Mouse (Mus musculus) lung, embryonic 16.5 days (tissue): ENCODE measurements at regions not wholly inside any gene's neighbourhood (a gene's known extent, or its start where the extent isn't known, plus 50 kb on each side); places are given as distances from the start of the nearest gene placed in this dataset.

ENCODE experiments used
- ATAC-seq: fragments of 200-750 bp; cut with Nextera tagmentation; 2 replicates; pipeline ENCODE4 v1.8.0; 2017; ENCODE audit warnings: low read depth, mild to moderate bottlenecking, moderate library complexity
- H3K27ac ChIP-seq: fragments of 300-500 bp; sonication (generic); 2 replicates; pipeline ENCODE4 v1.5.1; 2014; ENCODE audit warnings: mild to moderate bottlenecking, control low read depth, low read length
- H3K27me3 ChIP-seq: fragments of 300-500 bp; sonication (generic); 2 replicates; pipeline ENCODE4 v1.6.1; 2014; ENCODE audit warnings: low read depth, low read length, mixed read lengths; ENCODE audit not compliant: control insufficient read depth, insufficient read depth
- H3K36me3 ChIP-seq: fragments of 300-500 bp; sonication (generic); 2 replicates; pipeline ENCODE4 v1.6.1; 2014; ENCODE audit warnings: low read length; ENCODE audit not compliant: control insufficient read depth, insufficient read depth
- H3K4me1 ChIP-seq: fragments of 300-500 bp; sonication (generic); replicated peaks from 2 replicates; pipeline ENCODE4 v1.6.1; 2014; ENCODE audit warnings: low read length, mixed read lengths; ENCODE audit not compliant: control insufficient read depth, insufficient read depth
- H3K4me2 ChIP-seq: fragments of 300-500 bp; sonication (generic); 2 replicates; pipeline ENCODE4 v1.6.1; 2014; ENCODE audit warnings: low read depth, low read length, control low read depth
- H3K4me3 ChIP-seq: fragments of 300-500 bp; sonication (generic); 2 replicates; pipeline ENCODE4 v1.5.1; 2014; ENCODE audit warnings: mild to moderate bottlenecking, low read length, control low read depth
- H3K9ac ChIP-seq: fragments of 300-500 bp; sonication (generic); 2 replicates; pipeline ENCODE4 v1.6.1; 2014; ENCODE audit warnings: low read length, control low read depth
- H3K9me3 ChIP-seq: fragments of 300-500 bp; sonication (generic); 2 replicates; pipeline ENCODE4 v1.6.1; 2016; ENCODE audit warnings: low read length; ENCODE audit not compliant: control insufficient read depth
- WGBS: fragments of 180-500 bp; shearing (Covaris S2); extraction: QIAGEN DNeasy Blood & Tissue Kit; methylation state at CpG from one replicate; pipeline ENCODE4 v1.1.7; 2014; 5-methylcytosine and 5-hydroxymethylcytosine counted together

DNA sequence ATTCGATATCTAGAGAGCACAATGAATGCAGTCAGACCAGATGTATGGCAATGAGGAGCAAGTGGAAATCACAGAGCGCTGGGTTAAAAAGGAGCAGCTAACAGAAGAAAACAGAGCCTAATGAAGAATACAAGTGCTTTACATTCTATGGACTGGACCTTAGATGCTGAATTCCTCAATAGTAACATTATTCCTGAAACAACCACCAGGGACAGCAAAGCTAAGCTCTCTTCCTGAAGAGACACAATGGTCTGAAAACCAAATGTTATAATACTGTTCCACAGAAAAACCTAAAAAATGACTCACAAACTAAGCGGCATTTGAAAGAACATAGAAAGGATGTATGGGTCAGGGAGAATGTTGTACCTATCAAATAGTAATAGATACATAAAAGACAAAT is 430.1 kb downstream of the Mdfic start:
- no peaks in the 10 kb centered on the region for H3K36me3 ChIP-seq
- ATAC-seq, result no peak
- H3K9me3 ChIP-seq, result no peaks in the 10 kb centered on the region
- no peaks in the 10 kb centered on the region for H3K27me3 ChIP-seq
- H3K4me1 ChIP-seq, result no peaks in the 10 kb centered on the region
- no peak overlapping the region for H3K27ac ChIP-seq
- 86% methylated on average over 3 of the region's 3 CpGs for WGBS
- H3K4me2 ChIP-seq, result no peak overlapping the region
- no peak overlapping the region for H3K4me3 ChIP-seq
- H3K9ac ChIP-seq, result no peak overlapping the region

DNA sequence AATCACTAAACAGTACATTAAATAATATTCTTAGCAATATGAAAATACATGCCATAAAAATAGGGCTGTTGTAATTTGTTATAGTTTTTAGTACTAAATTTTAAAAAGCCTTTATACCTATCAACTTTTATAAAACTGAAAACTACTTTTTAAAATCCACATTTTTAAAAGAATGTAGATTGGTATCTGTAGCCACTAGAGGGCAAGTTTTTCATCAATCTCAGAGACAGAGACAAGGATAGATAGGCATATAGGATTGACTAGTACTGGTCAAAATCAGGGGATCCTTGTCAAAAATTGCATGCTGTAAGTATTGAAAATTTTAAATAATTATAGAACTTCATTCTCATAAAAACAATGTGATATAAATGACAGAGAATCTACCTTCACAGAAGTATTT is 431.0 kb downstream of the Mdfic start:
- no peak overlapping the region for H3K27ac ChIP-seq
- ATAC-seq, result no peak
- no peak overlapping the region for H3K9ac ChIP-seq
- H3K27me3 ChIP-seq, result no peaks in the 10 kb centered on the region
- no peaks in the 10 kb centered on the region for H3K9me3 ChIP-seq
- H3K4me3 ChIP-seq, result no peak overlapping the region
- no peaks in the 10 kb centered on the region for H3K36me3 ChIP-seq
- no peaks in the 10 kb centered on the region for H3K4me1 ChIP-seq
- no peak overlapping the region for H3K4me2 ChIP-seq

GRCm38 (mm10) chr6:16152691-16153090 is 432.2 kb downstream of the Mdfic start:
- Histone ChIP-seq H3K36me3 (no peaks in the 10 kb centered on the region), H3K4me2 (no peak overlapping the region), H3K9me3 (no peaks in the 10 kb centered on the region), H3K4me1 (no peaks in the 10 kb centered on the region), H3K9ac (no peak overlapping the region), H3K27ac (no peak overlapping the region), H3K27me3 (no peaks in the 10 kb centered on the region), H3K4me3 (no peak overlapping the region)
- peak; percentile 95 for ATAC-seq
- WGBS, result 20% methylated on average over 6 of the region's 6 CpGs

- WGBS, result 88% methylated on average over 2 of the region's 2 CpGs
- Histone ChIP-seq H3K4me3 (no peak overlapping the region), H3K27ac (no peak overlapping the region), H3K9me3 (no peaks in the 10 kb centered on the region), H3K4me2 (no peak overlapping the region), H3K9ac (no peak overlapping the region), H3K27me3 (no peaks in the 10 kb centered on the region), H3K36me3 (no peaks in the 10 kb centered on the region), H3K4me1 (no peaks in the 10 kb centered on the region)
- ATAC-seq, result no peak
Observed at GRCm38 (mm10) chr6:16165012-16165411, 444.6 kb downstream of the Mdfic start.

DNA sequence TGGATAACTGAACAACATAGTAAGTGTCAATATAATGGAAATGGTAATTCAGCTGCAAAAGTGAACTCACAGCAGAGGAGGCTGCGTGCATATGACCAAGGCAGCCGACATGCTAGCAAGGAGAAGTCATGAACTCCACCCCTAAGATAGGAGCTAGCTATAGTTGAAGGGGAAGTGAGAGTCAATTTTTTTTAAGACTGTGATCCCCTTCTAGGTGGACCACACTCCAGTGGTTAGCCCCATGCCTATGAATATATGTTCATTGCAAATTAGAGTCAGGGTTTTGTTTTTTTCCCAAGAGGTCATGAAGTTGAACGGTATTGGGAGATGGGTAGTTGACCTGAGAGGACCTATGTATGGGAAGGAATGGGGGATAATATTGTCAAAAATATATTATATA is 451.4 kb downstream of the Mdfic start:
- no peak overlapping the region for H3K9ac ChIP-seq
- WGBS, result 85% methylated on average over 3 of the region's 3 CpGs
- no peak overlapping the region for H3K4me2 ChIP-seq
- H3K27me3 ChIP-seq, result no peaks in the 10 kb centered on the region
- no peak for ATAC-seq
- H3K27ac ChIP-seq, result no peak overlapping the region
- H3K36me3 ChIP-seq, result no peaks in the 10 kb centered on the region
- no peaks in the 10 kb centered on the region for H3K4me1 ChIP-seq
- H3K4me3 ChIP-seq, result no peak overlapping the region
- H3K9me3 ChIP-seq, result no peaks in the 10 kb centered on the region

- no peaks in the 10 kb centered on the region for H3K27me3 ChIP-seq
- H3K9me3 ChIP-seq, result no peaks in the 10 kb centered on the region
- no peak for ATAC-seq
- no peak overlapping the region for H3K9ac ChIP-seq
- no peak overlapping the region for H3K4me2 ChIP-seq
- WGBS, result 21% methylated on average over 5 of the region's 5 CpGs
- H3K27ac ChIP-seq, result no peak overlapping the region
- no peaks in the 10 kb centered on the region for H3K36me3 ChIP-seq
- H3K4me1 ChIP-seq, result no peaks in the 10 kb centered on the region
- H3K4me3 ChIP-seq, result no peak overlapping the region
Observed at GRCm38 (mm10) chr6:16177313-16177712, 456.9 kb downstream of the Mdfic start.

- H3K36me3 ChIP-seq, result no peaks in the 10 kb centered on the region
- H3K4me2 ChIP-seq, result no peak overlapping the region
- peak; percentile 68 for ATAC-seq
Observed at GRCm38 (mm10) chr6:16187983-16188550, 467.6 kb downstream of the Mdfic start.

DNA sequence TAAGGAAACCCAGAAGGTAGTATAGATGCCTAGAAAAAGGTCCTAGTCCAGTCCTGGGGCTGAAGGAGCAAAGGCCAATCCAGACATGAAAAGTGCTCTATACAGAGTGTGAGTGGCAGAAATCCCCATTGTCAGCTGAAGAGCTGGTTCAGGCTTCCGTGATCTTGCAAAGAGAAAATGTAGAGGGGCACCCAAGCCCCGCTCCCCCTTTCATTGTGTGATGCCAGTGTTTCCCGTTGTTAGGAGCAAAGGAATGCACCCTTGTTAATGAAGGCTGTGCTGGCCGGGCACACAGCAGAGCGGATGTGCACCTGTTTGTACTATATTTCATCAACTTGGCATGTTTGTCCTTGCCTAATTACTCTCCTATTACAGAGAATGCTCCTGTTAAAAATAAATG is 492.5 kb downstream of the Mdfic start:
- no peak for ATAC-seq
- no peaks in the 10 kb centered on the region for H3K9me3 ChIP-seq
- WGBS, result 49% methylated on average over 5 of the region's 5 CpGs

More at GRCm38 (mm10) chr6:16187983-16188550, 467.6 kb downstream of the Mdfic start:
- WGBS, result 46% methylated on average over 4 of the region's 4 CpGs
- no peaks in the 10 kb centered on the region for H3K9me3 ChIP-seq
- H3K9ac ChIP-seq, result no peak overlapping the region
- H3K27ac ChIP-seq, result no peak overlapping the region
- no peak overlapping the region for H3K4me3 ChIP-seq
- no peaks in the 10 kb centered on the region for H3K4me1 ChIP-seq
- no peaks in the 10 kb centered on the region for H3K27me3 ChIP-seq

GRCm38 (mm10) chr6:16213635-16214034 is 493.2 kb downstream of the Mdfic start:
- no peak overlapping the region for H3K27ac ChIP-seq
- H3K4me3 ChIP-seq, result no peak overlapping the region
- 69% methylated on average over 4 of the region's 4 CpGs for WGBS
- no peaks in the 10 kb centered on the region for H3K4me1 ChIP-seq
- no peak overlapping the region for H3K9ac ChIP-seq
- H3K4me2 ChIP-seq, result no peak overlapping the region
- no peak for ATAC-seq
- H3K36me3 ChIP-seq, result no peaks in the 10 kb centered on the region
- H3K27me3 ChIP-seq, result no peaks in the 10 kb centered on the region
- no peaks in the 10 kb centered on the region for H3K9me3 ChIP-seq

More for the DNA sequence above, 492.5 kb downstream of the Mdfic start:
- no peak overlapping the region for H3K9ac ChIP-seq
- H3K4me3 ChIP-seq, result no peak overlapping the region
- no peak overlapping the region for H3K27ac ChIP-seq
- H3K36me3 ChIP-seq, result no peaks in the 10 kb centered on the region
- no peaks in the 10 kb centered on the region for H3K27me3 ChIP-seq
- no peak overlapping the region for H3K4me2 ChIP-seq
- H3K4me1 ChIP-seq, result no peaks in the 10 kb centered on the region
